Mouse (Mus musculus): ENCODE results near the gene Nmt1.
A peak's percentile ranks its signal among the peaks of the same experiment; 100 is the strongest.

The Nmt1 gene

DNA sequence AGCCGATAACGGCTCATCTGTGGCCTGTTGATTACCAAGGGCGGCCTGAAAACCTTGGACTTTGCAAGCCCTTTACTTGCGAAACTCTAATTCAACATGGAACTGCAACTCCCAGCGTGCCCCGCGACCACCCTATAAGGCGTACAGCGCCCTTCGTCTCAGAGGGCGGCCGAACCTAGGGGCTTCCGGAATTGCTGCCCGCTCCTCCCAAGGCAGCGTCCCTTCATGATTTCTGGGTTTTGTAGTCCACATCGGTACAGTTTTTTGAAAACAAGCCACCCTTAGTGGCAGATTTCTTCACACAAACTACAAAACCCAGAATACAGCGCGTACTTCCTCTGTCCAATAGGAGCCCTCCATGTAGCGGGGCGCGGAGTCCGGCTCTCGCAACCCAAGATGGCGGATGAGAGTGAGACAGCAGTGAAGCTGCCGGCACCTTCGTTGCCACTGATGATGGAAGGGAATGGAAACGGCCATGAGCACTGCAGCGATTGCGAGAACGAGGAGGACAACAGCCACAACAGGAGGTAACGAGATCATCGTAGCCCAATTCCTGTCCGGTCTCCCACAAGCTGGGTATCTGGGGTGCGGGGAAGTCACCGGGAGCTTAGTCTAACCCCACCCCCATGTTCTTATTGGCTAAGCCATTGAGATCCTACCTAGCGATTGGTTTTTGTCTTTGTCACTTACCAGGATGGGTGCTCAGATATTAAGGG is at the start of gene Nmt1, which contains the start of gene Dcakd:
Gene Nmt1 (plus strand): TSS at position 15 of the 716 bp plus-strand sequence.
Gene Dcakd (minus strand): TSS at position 158 of the 716 bp plus-strand sequence.
- peak; percentile 89 for DNase-seq

DNA sequence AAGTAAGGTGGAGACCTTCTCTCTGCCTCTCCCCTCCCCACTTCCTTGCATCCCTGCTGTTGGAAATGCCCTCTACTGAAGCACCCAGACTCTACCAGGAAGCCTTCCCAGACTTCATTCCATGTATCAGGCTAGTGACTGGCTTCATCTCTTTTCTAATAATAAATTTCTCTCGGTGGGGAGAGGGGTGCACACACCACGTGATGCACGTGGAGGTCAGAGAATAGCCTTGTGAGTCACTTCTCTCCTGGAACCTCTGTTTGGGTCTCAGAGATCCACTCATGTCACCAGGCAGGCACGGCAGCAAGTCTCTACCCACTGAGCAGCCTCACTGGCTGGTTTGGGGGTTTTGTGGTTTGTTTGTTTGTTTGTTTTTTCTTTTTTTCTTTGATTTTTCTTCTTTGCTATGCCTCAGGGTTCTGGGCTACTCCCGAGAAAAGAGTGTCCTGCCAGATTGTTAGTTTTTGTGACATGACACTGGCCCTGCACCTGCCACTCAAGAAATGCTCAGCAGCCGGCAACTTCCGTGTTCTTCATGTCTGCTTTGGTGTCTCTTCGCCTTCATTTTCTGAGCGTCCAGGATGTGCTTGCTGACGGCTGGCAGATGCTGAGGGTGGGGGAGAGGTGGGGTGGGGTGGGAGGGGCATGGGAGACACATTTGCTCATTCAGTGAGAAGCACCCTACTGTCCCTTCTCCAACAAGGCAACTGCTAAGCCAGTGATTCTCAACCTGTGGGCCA is 46.7 kb upstream of the Nmt1 start:
- DNase-seq: peak; percentile 53

DNA sequence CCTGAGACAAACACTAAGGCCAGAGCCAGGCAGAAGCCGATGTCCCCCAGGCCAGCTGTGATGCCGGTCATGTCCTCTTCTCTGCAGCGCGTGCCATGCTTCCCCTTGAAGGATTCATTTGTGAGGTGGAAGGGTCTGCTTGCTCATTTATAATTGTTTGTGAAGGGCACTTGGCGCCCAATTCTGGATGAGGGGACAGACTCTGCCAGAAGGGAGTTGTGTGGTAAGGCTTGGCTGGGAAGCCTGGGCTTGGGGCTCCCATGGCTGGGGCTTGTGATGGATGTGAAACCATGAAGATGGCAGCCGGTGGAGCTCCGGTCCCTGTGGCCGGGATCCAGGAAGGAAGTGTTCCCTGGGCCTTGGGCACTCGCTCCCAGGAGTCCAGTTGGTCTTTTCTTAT is 43.9 kb upstream of the Nmt1 start:
- no peak for DNase-seq

DNA sequence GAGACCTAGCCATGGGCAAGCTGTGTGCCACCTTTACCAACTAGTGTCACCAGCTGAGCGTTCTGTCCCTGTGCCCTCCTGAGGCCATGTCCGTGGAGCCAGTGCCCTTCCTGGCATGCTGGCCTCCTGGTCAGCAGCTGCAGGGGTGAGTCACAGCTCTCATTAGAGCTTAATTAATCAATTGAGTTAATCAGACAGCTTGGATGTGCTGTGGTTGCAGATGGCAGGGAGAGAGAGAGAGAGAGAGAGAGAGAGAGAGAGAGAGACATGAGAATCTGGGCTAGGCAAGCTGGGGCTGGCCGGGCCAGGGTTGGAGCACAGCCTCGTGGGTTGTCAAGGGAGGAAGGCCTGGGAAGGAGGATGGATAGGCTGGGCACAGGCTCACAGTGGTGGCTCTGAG is 43.4 kb upstream of the Nmt1 start:
- DNase-seq: no peak

DNA sequence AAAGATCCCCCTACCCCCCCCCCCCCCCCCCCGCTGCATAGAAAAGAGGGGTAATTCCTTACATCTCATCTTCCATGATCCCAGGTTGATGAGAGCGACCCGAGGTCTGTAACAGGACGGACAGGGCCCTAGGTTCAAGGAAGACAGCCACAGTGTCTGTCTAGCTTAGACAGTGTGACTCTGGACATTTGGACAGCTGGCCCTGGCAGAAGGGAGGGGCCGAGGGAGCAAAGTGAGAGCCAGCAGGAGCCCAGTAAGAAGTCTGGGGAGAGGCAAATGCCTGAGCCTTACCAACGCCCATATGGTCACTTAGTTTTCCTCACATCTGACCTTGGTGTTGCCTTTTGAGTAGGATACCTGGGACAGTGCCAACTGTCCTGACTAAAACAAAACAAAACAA is 42.8 kb upstream of the Nmt1 start:
- no peak for DNase-seq

DNA sequence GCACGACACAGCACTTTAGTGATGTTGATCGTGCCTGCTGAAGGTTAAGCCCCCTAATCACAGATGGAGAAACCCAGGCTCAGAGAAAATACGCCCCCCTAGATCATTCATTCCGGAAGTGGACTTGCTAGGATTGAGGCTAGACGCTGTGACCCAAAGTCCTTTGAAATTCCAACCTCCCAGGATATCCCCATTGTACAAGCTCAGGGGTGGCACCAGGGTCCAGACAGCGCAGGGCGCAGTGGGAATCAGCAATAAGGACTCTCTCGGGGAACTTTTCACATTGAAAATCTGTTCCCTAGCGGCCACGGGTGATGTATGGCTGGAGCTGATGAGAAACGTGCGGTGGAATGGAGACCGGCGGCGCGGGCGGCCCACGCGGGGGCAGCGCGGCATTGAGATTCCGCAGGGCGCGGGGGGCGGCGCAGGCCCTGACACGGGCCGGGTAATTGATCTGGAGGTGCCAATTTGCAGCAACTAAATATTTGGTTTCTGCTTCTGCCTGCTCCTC is 38.3 kb upstream of the Nmt1 start:
- DNase-seq: no peak

DNA sequence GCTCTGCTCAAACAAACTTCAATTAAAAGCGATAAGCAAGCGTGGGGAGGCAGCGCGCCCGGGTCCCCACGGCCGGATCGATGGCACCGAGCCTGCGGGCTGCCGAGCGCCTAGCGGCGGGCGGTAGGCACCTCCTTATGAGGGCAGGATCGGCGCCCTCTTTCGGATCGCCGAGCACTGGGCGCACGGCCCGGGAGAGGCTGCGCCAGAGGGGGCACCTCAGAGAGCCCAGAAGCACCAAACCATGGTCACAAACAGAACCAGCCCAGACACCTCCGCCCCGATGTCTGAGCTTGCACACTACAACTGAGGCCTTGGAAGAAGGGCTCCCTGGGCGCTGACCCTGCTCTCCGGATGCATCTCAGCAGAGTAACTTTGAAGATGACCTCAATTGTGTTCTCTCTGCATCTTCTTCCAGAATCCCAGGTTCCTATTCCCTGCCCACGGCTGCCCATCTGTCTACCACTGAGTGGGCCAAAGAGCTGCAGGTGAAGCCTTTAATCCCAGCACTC is 37.8 kb upstream of the Nmt1 start:
- peak; percentile 77 for DNase-seq

DNA sequence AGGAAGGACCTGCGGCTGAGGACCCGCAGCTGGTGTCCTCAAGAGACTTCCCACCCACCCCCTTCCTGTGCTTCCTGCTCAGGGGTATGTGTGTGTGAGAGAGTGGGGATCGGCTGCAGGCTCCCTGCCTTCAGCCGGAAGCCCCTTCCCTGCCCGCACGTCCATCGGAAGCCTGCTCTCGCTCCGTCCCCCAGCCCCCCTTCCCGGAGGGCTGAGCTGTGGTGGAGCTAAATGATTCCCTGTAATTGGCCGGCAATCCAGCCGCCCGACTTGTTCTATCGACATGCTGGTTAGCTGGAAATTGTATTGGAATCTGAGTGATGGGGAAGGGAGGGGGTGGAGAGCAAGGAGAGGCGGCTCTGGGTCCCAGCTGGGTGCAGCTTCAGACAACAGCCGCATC is 36.3 kb upstream of the Nmt1 start:
- DNase-seq: no peak

DNA sequence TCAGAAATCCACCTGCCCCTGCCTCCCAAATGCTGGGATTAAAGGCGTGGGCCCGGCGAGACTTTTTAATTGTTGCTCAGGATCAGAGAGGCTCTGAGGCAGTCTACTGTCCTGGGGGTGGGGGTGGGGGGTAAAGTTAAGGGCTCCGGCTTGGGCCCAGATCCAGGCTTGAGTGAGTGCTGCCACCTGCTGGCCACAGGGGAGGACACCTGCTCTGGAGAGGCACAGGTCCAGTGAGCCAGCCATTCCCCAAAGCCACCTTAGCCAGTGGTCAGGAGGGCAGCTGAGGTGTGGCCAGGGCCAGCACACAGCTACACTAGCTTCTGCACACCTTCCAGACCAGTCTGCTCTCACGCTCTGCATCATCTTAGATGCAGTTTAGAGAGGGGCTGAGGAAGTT is 35.0 kb upstream of the Nmt1 start:
- DNase-seq: peak; percentile 91

DNA sequence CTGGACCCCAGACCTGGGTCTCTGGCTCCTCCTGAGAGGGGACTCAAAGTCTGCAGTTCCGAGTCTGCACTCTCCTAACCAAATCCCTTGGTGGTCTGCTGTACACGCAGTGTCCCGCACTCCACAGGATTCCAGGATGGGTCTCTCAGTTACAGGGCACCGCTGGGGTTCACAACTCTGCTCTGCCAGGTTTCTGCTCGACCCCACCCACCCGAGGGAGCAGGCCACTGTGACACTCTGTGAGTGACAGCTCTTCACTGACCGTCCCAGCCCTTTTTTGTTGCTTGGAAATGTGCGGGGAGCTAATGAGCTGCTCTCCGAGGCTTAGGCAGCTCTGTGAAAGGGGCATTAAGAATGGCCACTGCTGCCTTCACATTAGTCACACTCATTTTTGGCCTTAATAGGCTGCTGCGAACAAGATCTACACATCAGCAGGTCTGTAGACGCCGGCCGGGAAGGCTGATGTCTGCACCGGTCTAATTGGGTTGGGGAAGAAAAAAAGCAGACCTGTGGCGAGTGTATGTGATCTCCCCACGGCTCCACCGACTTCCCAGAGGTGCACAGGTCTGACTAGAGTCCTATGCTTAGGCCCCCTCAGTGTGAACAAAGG is 34.5 kb upstream of the Nmt1 start:
- no peak for DNase-seq

DNA sequence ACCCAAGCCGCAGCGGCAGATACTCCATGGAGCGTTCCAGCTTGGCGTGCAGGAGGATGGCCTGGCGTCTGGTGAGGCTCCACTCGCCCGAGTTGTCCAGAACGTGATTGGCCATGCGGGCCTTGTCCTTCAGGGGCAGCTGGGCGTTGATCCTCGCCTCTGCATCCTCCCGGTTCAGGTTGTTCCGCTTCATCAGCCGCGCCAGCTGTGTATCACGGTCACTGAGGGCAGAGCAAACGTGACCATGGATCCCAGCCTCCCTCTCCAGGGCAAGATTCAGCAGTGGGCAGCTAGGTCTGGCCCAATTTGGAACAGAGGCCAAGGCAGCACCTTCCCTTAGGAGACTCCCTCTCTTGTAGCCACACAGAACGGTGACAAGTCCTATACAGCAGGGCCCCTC is 33.0 kb upstream of the Nmt1 start:
- no peak for DNase-seq

DNA sequence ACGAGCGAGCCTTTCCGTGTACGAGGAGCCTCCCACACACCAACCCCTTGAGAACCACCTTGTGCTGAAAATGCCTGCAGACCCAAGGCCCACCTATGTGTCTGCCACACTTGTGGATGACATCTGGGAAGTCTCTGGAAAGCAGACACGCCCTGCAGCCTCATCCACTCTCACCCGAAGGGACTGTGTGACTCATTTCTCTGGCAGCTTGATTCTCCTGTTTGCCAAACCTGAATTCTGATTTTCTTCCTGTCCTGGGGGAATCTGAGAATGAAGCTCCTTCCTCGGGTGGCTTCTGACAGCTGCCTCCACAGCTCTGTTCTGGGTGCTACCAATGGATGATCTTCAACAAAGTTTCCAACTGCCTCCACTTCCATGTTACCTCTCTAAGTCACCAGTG is 31.6 kb upstream of the Nmt1 start:
- DNase-seq: no peak

DNA sequence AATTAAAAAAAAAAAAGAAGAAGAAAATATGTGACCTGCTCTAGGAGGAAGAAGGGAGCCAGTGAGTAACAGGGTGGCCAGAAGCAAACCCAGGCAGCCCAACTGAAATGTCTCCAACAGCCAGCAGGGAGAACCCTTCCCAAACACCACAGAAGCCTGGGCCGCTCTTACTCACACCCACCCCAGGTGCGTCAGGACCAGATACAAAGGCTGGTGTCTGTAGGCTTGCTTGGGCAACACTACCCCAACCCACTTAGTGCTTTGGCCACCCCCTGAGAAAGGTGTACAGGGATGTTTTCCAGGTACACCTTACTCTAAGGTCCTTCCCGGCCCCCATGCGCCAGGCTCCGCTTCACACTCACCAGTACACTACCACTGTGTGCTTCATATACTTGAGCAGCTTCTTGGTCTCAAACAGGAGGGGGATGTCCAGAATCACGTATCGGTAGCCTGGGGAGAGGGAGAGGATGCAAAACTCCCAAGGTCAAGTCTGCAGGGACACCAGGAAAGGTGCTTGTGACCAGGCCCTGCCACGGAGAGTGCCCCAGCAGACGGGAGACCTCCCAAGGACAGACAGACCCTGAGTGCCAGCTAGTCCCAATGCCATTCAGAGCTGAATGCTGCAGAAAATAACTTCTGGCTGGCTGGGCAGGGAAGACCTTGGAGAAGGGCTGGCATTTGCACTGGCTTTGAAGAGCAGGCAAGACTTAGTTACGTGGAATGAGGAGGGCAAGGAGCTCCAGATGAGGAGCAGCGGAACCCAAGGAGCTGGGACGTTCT is 30.8 kb upstream of the Nmt1 start:
- DNase-seq: no peak

DNA sequence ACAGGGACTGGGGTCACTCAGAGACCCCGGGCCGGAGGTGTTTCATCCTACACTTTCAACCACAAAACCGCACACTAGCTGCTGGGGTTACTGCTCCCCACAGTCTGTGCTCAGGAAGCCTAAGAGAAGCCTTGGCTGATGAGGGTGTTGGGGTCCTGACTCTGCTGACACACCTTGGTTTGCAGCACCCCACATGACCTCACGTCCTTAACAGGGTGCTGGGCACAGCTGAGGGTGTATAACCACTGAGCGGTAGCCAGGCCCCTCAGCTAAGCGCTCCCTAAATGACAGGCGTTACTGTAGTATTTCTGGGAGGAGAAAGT is 29.8 kb upstream of the Nmt1 start:
- peak; percentile 57 for DNase-seq

DNA sequence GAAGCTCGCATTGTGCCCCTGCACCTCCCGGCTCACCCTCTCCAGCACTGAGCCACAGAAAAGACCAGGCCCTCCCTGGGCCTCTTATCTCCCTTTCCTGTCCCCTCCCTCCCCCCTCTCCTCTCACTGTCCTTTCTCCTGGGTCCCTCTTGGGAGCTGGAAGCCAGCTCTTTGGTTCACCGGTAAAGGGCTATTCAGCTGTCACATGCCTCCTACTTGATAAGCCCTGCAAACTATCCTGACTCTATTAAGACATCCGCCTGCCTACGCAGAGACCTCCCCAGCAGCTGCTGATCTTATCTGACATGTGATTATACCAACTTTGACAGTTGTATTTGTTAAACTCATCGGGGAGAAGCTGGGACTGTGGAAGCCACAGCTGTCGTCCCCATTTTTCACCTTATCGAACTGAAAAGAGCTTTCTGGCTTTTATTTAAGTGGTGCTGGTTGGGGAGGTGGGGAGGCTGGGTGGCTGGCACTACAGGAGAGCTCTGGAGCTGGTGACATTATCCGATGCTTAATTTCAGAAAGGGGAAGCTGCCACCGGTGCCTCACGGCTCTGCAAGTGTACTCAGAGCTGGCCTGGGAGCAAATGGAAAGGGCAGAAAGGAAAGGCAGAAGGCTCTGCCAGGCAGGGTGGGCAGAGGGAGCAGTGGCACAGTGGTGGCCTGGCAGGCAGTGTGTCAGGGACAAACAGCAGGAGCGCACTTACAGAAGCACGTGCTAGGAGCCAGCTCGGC is 29.2 kb upstream of the Nmt1 start:
- DNase-seq: peak; percentile 59

DNA sequence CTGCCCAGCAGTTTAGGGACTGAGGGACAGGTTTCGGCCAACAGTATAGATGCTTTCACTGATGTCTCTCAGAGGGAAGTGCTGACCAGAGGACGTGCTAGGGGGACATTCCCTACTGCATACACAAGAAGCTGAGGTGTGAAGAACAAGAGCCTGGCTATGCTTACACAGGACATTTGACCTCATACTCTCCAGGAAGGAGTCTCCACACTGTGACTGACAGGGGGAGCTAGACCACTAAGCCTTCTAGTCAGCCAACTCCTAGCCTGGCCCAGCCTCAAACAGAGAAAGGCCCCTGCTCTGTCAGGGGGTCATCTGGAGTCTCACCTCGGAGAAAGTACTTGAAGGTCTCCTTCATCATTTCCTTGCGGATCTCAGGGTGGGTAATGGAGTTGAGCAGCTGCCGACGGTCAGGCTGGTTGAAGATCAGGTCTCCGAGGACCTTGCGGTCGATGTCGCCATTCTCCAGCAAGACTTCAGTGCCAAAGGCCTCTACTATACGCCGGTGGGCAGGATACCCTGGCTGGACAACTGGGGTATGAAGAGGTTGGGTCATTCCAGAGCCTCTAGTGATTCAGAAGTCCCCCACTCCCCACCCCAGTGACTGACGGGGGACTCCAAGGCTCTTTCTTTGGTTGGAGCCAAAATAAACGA is 28.5 kb upstream of the Nmt1 start:
- peak; percentile 38 for DNase-seq

DNA sequence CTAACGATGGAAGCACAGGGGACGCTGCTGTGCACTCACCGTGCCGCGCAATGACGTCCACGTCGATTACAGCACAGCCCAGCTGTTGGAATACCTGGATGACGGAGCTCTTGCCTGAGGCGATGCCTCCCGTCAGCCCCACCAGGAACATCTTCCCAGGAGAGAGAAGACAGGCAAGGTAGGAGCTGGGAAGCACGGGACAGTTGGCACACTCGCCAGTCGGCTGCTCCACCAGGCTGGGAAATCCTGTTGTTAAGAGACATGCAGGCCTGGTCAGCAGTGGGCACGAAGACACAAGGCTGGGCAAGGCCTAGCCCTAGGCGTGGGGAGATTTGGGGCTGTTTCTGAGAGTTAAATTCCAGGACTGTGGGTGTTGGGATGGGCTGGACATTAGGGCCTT is 27.9 kb upstream of the Nmt1 start:
- no peak for DNase-seq

DNA sequence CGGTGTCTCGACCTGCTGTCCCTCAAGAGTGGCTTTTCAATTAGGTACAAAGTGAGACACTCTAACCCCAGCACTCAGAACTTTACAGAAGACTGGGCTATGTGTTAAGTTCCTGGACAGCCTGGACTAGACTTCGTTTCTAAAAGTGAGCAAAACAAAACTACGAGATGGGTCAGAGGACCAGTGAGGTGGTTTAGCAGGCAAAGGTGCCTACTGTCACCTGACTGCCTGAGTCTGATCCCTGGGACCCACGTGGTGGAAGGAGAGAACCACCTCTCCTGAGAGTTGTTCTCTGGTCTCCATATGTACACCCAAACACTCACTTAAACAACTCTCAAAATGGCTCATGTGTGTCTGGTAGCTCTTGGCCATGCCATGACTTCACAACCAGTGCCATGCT is 26.9 kb upstream of the Nmt1 start:
- no peak for DNase-seq

DNA sequence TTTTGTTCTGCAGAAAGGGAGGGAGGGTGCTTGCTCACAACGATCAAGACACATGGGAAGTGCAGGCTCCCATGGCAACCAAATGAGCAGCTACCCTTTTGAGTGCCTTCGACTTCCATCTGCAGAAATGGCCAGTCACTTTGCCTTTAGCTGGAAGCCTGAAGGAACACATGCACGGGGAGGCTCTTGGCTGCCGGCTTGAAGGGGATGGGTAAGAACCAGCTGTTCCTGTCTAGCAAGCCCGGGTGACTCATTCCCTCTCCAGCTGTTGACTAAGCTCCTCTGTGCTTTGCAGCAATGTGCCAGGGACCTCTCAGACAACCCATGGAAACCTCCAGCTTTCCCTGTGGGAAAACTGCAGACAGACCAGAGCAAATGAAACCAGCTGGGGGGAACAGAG is 24.8 kb upstream of the Nmt1 start:
- no peak for DNase-seq

DNA sequence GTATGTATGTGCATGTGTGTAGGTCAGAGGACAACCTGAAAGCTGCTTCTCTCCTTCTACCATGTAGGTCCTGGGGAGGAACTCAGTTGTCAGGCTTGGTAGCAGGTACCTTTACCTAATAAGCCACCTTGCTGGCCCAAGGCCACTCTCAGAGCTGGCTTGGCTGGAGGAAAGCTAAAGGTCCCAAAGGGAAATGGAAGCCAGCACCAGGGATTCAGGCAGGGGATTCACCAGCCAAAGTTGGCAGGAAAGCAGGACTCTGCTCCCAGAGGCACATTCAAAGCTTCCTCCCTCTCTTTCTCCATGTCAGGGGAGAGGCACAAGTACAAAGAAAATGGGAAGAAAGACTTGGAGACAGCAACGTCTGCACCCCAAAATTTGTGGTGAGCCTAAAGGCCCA is 23.1 kb upstream of the Nmt1 start:
- no peak for DNase-seq

DNA sequence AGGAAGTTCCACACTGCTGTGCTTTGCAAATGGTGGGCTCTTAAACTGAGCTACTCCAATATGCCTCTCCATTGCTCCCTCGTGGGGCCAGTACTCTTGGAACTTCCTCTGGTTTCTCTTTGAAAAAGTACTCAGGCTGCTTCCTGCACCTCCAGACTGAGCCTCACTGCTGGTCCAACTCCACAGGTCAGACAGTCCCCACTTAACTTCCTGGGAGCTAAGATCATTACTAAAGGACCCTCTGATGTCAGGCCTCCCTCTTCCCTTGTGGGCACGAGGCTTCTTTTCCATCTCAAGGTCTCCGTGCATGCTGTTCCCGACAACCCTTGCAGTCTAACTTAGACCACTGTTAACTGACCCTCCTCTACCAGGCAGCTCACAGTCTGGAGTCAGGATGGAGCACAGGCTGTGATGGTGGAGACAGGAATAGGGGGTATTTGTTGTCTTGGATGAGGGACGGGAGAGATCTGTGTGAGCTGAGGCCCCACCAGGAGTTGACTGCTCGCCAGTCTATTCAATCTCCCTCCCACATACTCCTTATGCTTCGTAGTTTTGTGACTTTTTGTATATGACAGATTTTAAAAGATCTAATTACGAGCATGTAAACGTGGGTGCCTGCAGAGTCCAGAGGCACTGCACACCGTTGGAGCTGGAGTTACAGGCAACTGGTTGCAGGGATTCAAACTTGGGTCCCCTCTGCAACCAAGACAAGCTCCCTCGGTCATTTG is 22.6 kb upstream of the Nmt1 start:
- DNase-seq: no peak
